Mouse (Mus musculus) limb, embryonic 11.5 days (tissue): ENCODE data around the gene Acvr1b. TPM values are rescaled to one million over a fixed set of nuclear protein-coding genes. Genes with fewer than 3 reads are reported as not detected.

Experiments used
- ATAC-seq: fragments of 200-750 bp; cut with Nextera tagmentation; 2 replicates; pipeline ENCODE4 v1.8.0; 2017; ENCODE audit warnings: low read depth; ENCODE audit not compliant: insufficient number of reproducible peaks, low FRiP score, low TSS enrichment
- DNase-seq: peaks from one replicate; pipeline ENCODE4 v3.0.0-alpha.2; 2015; ENCODE audit warnings: low spot score
- H3K27ac ChIP-seq: fragments of 300-500 bp; sonication (generic); replicated peaks from 2 replicates; pipeline ENCODE4 v1.5.1; 2014; ENCODE audit warnings: low read depth, mild to moderate bottlenecking, low read length
- H3K27me3 ChIP-seq: fragments of 300-500 bp; sonication (generic); 2 replicates; pipeline ENCODE4 v1.6.1; 2014; ENCODE audit warnings: mild to moderate bottlenecking, low read length, mixed read lengths; ENCODE audit not compliant: control insufficient read depth, insufficient read depth
- H3K36me3 ChIP-seq: fragments of 300-500 bp; sonication (generic); 2 replicates; pipeline ENCODE4 v1.6.1; 2014; ENCODE audit warnings: mild to moderate bottlenecking, low read length, moderate library complexity, mixed read lengths; ENCODE audit not compliant: control insufficient read depth, insufficient read depth
- H3K4me1 ChIP-seq: fragments of 300-500 bp; sonication (generic); 2 replicates; pipeline ENCODE4 v1.6.1; 2014; ENCODE audit warnings: low read length, mixed read lengths; ENCODE audit not compliant: control insufficient read depth, insufficient read depth
- H3K4me2 ChIP-seq: fragments of 300-500 bp; sonication (generic); 2 replicates; pipeline ENCODE4 v1.6.1; 2014; ENCODE audit warnings: low read depth, mild to moderate bottlenecking, moderate library complexity; ENCODE audit not compliant: severe bottlenecking
- H3K4me3 ChIP-seq: fragments of 300-500 bp; sonication (generic); 2 replicates; pipeline ENCODE4 v1.5.1; 2014; ENCODE audit warnings: low read depth, low read length
- H3K9ac ChIP-seq: fragments of 300-500 bp; sonication (generic); 2 replicates; pipeline ENCODE4 v1.6.1; 2014; ENCODE audit warnings: mild to moderate bottlenecking, low read length
- H3K9me3 ChIP-seq: fragments of 300-500 bp; sonication (generic); 2 replicates; pipeline ENCODE4 v1.6.1; 2016; ENCODE audit warnings: low read length; ENCODE audit not compliant: control insufficient read depth
- WGBS: fragments of 180-500 bp; shearing (Covaris S2); extraction: QIAGEN DNeasy Blood & Tissue Kit; methylation state at CpG from one replicate; pipeline ENCODE4 v1.1.7; 2014; 5-methylcytosine and 5-hydroxymethylcytosine counted together
- polyA plus RNA-seq: library from polyadenylated mRNA; unstranded; fragments of >200 nt; fragmentation: Nextera tagmentation; extraction: Ambion mirVana; gene quantifications from 2 replicates; pipeline ENCODE4 v1.2.1, GENCODE M21; 2014

Acvr1b gene
- polyA plus RNA-seq, 1 experiment from 2014 or later, result 9.4 TPM

GRCm38 (mm10) chr15:101132761-101133160, 41.1 kb upstream of the Acvr1b start:
- 0 out of 2 replicates have a peak overlapping the region, but pooled peaks have one; percentile 12 for H3K27ac ChIP-seq
- ATAC-seq (no peak), DNase-seq (no peak)
- H3K4me2 ChIP-seq, result no peak overlapping the region
- 79% methylated on average over 6 of the region's 6 CpGs for WGBS
- H3K4me3 ChIP-seq, result no peak overlapping the region
- peaks cover 21% of the 10 kb centered on the region; the same call in 1 of the 2 replicates for H3K27me3 ChIP-seq
- H3K36me3 ChIP-seq, result no peaks in the 10 kb centered on the region
- peaks cover 29% of the 10 kb centered on the region for H3K4me1 ChIP-seq
- no peak overlapping the region for H3K9ac ChIP-seq
- H3K9me3 ChIP-seq, result 0 out of 2 replicates have a peak, but pooled peaks cover 4% of the 10 kb centered on the region

- peak; percentile 43 for DNase-seq
- 19% methylated on average over 15 of the region's 15 CpGs for WGBS
- Histone ChIP-seq H3K9ac (no peak overlapping the region), H3K9me3 (0 out of 2 replicates have a peak, but pooled peaks cover 4% of the 10 kb centered on the region), H3K27ac (peak overlapping the region; percentile 75), H3K4me1 (peaks cover 22% of the 10 kb centered on the region), H3K4me2 (no peak overlapping the region), H3K27me3 (peaks cover 8% of the 10 kb centered on the region; the same call in 1 of the 2 replicates), H3K36me3 (no peaks in the 10 kb centered on the region), H3K4me3 (no peak overlapping the region)
- ATAC-seq, result no peak
These were observed 39.7 kb upstream of the Acvr1b start for GRCm38 (mm10) chr15:101133993-101134704.

- no peak overlapping the region for H3K4me3 ChIP-seq
- no peaks in the 10 kb centered on the region for H3K27me3 ChIP-seq
- H3K36me3 ChIP-seq, result no peaks in the 10 kb centered on the region
- no peak for DNase-seq
- H3K9me3 ChIP-seq, result 0 out of 2 replicates have a peak, but pooled peaks cover 4% of the 10 kb centered on the region
- WGBS, result 59% methylated on average over 7 of the region's 8 CpGs
- no peak overlapping the region for H3K27ac ChIP-seq
- ATAC-seq, result no peak
- H3K4me2 ChIP-seq, result peak overlapping the region; percentile 15; the same call in 1 of the 2 replicates
- peaks cover 31% of the 10 kb centered on the region for H3K4me1 ChIP-seq
- 0 out of 2 replicates have a peak overlapping the region, but pooled peaks have one; percentile 30 for H3K9ac ChIP-seq
These were observed 38.5 kb upstream of the Acvr1b start for GRCm38 (mm10) chr15:101135405-101135804.

- DNase-seq (no peak), ATAC-seq (no peak)
- Histone ChIP-seq H3K4me1 (peaks cover 33% of the 10 kb centered on the region), H3K27ac (no peak overlapping the region), H3K9me3 (0 out of 2 replicates have a peak, but pooled peaks cover 4% of the 10 kb centered on the region), H3K4me2 (no peak overlapping the region), H3K36me3 (no peaks in the 10 kb centered on the region), H3K27me3 (no peaks in the 10 kb centered on the region), H3K9ac (no peak overlapping the region), H3K4me3 (no peak overlapping the region)
- 81% methylated on average over 11 of the region's 11 CpGs for WGBS
These were observed 36.4 kb upstream of the Acvr1b start for GRCm38 (mm10) chr15:101137455-101137854.

- Histone ChIP-seq H3K4me2 (no peak overlapping the region), H3K4me1 (peaks cover 41% of the 10 kb centered on the region), H3K9me3 (0 out of 2 replicates have a peak, but pooled peaks cover 4% of the 10 kb centered on the region), H3K27ac (no peak overlapping the region), H3K4me3 (no peak overlapping the region), H3K27me3 (no peaks in the 10 kb centered on the region), H3K36me3 (no peaks in the 10 kb centered on the region), H3K9ac (no peak overlapping the region)
- DNase-seq (no peak), ATAC-seq (no peak)
- 87% methylated on average over 3 of the region's 3 CpGs for WGBS
These were observed 35.2 kb upstream of the Acvr1b start for GRCm38 (mm10) chr15:101138675-101139074.

- Histone ChIP-seq H3K9ac (no peak overlapping the region), H3K27ac (peak overlapping the region; percentile 56; the same call in 1 of the 2 replicates), H3K4me3 (no peak overlapping the region), H3K9me3 (0 out of 2 replicates have a peak, but pooled peaks cover 4% of the 10 kb centered on the region), H3K36me3 (no peaks in the 10 kb centered on the region), H3K27me3 (no peaks in the 10 kb centered on the region), H3K4me2 (no peak overlapping the region), H3K4me1 (peaks cover 38% of the 10 kb centered on the region)
- DNase-seq (peak; percentile 35), ATAC-seq (no peak)
- 14% methylated on average over 12 of the region's 12 CpGs for WGBS
These were observed 34.0 kb upstream of the Acvr1b start for GRCm38 (mm10) chr15:101139885-101140284.

- Histone ChIP-seq H3K4me1 (peaks cover 34% of the 10 kb centered on the region), H3K4me3 (no peak overlapping the region), H3K4me2 (no peak overlapping the region), H3K36me3 (no peaks in the 10 kb centered on the region), H3K27ac (no peak overlapping the region), H3K9me3 (0 out of 2 replicates have a peak, but pooled peaks cover 4% of the 10 kb centered on the region), H3K27me3 (no peaks in the 10 kb centered on the region), H3K9ac (no peak overlapping the region)
- DNase-seq (no peak), ATAC-seq (no peak)
- 57% methylated on average over 6 of the region's 6 CpGs for WGBS
These were observed 33.3 kb upstream of the Acvr1b start for GRCm38 (mm10) chr15:101140587-101140986.

- H3K9ac ChIP-seq, result no peak overlapping the region
- 6% methylated on average over 11 of the region's 14 CpGs for WGBS
- ATAC-seq, result peak; percentile 45
- no peak overlapping the region for H3K4me3 ChIP-seq
- no peaks in the 10 kb centered on the region for H3K27me3 ChIP-seq
- DNase-seq, result peak; percentile 67
- H3K36me3 ChIP-seq, result no peaks in the 10 kb centered on the region
- H3K4me1 ChIP-seq, result peaks cover 38% of the 10 kb centered on the region
- H3K27ac ChIP-seq, result no peak overlapping the region
- no peak overlapping the region for H3K4me2 ChIP-seq
- H3K9me3 ChIP-seq, result 0 out of 2 replicates have a peak, but pooled peaks cover 4% of the 10 kb centered on the region
These were observed 32.8 kb upstream of the Acvr1b start for GRCm38 (mm10) chr15:101141061-101141541.
